Mouse (Mus musculus): ENCODE measurements around the gene Pld2. TPM values are rescaled to one million over a fixed set of nuclear protein-coding genes. Genes with fewer than 3 reads are reported as not detected.
A peak's percentile ranks its signal among the peaks of the same experiment; 100 is the strongest.
"Not testable (repeated sequence)": the region's sequence is repeated elsewhere in the genome, so short reads cannot be mapped to it uniquely, and the experiment has no call there.

The Pld2 gene
- polyA plus RNA-seq, 1 experiment from 2014 or later: 18.1 TPM

- no peaks in the 10 kb centered on the region for H3K27me3 ChIP-seq (replicated peaks)
- H3K36me3 ChIP-seq: no peaks in the 10 kb centered on the region
- no peaks in the 10 kb centered on the region for H3K9me3 ChIP-seq (replicated peaks)
- H3K4me1 ChIP-seq: peaks cover 49% of the 10 kb centered on the region
- peak within 1 kb of the TSS; percentile 94 for H3K4me3 ChIP-seq (replicated peaks)
- peak within 1 kb of the TSS; percentile 87 for H3K27ac ChIP-seq (replicated peaks)
- peak within 1 kb of the TSS; percentile 78 for H3K4me2 ChIP-seq
- WGBS: under 1% methylated on average over 34 of the region's 57 CpGs
- peak within 1 kb of the TSS; percentile 95 for H3K9ac ChIP-seq (replicated peaks)
- ATAC-seq (ENCODE audit: low FRiP score): peak; percentile 91
Measured at GRCm38 (mm10) chr11:70562287-70562994, 22.6 kb downstream of the Pld2 start, which contains the start of gene Mink1. Gene Mink1, plus strand, starts transcription at chr11:70562881.

- peak; percentile 37 for ATAC-seq (ENCODE audit: low FRiP score)
- WGBS: under 1% methylated on average over 21 of the region's 31 CpGs
- H3K27me3 ChIP-seq (replicated peaks): no peaks in the 10 kb centered on the region
- H3K4me1 ChIP-seq: peaks cover 49% of the 10 kb centered on the region
- peak overlapping the region; percentile 94 for H3K4me3 ChIP-seq (replicated peaks)
- peak overlapping the region; percentile 95 for H3K9ac ChIP-seq (replicated peaks)
- peak overlapping the region; percentile 87 for H3K27ac ChIP-seq (replicated peaks)
- H3K36me3 ChIP-seq: no peaks in the 10 kb centered on the region
- H3K9me3 ChIP-seq (replicated peaks): no peaks in the 10 kb centered on the region
- H3K4me2 ChIP-seq: peak overlapping the region; percentile 78
Measured at GRCm38 (mm10) chr11:70562995-70563469, 23.2 kb downstream of the Pld2 start.

DNA sequence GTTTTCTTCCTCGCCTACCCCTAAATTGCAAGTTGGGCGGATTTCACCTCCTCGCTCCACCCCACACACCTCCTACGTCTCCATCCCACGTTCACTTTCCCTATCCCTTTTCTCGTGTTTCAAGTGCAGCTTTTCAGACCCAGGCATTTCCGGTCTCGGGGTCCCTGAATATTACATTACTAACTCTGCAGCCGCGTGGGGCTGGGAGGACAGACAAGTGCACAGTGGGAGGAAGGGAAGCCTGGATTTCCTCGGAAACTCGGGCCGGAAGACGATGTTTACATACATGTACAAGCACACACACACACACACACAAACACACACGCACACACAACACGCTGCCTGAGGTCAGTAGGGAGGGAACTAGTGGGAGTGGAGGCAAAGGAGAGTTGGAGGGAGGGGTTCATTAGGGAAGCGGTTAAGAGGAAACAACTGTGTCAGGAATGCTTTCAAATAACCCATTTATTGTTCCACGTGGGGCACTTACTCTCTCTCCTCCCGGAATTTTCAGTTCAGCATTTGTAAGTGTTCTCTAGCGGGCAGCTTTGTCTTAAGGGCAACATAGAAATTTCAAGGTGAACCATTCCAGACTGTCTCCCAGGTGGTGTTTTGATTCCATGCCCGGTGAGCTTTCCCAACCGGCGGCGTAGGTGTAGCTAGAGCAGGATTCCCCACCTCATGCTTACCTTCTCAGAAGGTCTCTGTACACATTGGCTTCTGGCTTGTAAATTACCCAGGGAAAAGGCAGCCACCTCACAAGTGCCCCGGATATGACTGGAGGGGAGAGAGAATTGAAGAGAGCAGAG lies 23.8 kb downstream of the Pld2 start:
- peak overlapping the region; percentile 78 for H3K4me2 ChIP-seq

DNA sequence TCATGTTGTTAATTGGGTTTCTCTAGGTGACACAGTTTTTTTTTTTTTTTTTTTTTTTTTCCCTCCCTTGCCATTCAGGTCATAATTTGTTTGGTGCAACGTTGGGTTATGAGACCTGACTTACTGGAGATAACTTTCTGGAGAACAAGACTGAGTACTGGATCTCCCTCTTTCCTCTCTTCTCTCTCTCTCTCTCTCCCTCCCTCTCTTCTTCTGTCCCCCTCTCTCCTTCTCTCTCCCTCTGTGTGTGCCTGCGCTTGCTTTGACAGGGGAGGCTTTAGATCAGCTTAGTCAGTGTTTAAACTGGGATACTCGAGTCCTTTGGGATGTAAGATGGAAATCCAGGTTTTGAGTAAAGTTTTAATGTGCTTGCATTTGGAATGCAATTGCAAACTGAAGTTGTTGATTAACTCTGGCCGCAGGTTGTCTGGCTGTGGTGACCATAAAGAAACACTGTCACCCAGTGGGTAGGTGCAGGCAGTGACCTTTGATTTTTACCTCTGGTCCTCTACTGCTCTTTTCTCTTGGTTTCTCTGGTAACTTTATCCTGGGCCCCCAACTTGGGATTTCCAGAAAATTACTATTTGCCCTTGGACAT lies 24.5 kb downstream of the Pld2 start:
- 26% methylated on average over 4 of the region's 4 CpGs for WGBS
- Histone ChIP-seq H3K4me2 (peak overlapping the region; percentile 78), H3K9me3 (replicated peaks) (no peaks in the 10 kb centered on the region), H3K9ac (replicated peaks) (peak overlapping the region; percentile 95; the same call in 1 of the 2 replicates), H3K4me3 (replicated peaks) (peak overlapping the region; percentile 94), H3K27me3 (replicated peaks) (no peaks in the 10 kb centered on the region), H3K27ac (replicated peaks) (no peak overlapping the region), H3K36me3 (no peaks in the 10 kb centered on the region), H3K4me1 (peaks cover 49% of the 10 kb centered on the region)
- no peak for ATAC-seq (ENCODE audit: low FRiP score)

More for the DNA sequence above, 23.8 kb downstream of the Pld2 start:
- Histone ChIP-seq H3K4me1 (peaks cover 49% of the 10 kb centered on the region), H3K9me3 (replicated peaks) (no peaks in the 10 kb centered on the region), H3K27me3 (replicated peaks) (no peaks in the 10 kb centered on the region), H3K4me3 (replicated peaks) (peak overlapping the region; percentile 94), H3K27ac (replicated peaks) (peak overlapping the region; percentile 87), H3K9ac (replicated peaks) (peak overlapping the region; percentile 95), H3K36me3 (no peaks in the 10 kb centered on the region)
- under 1% methylated on average over 25 of the region's 25 CpGs for WGBS
- ATAC-seq (ENCODE audit: low FRiP score): no peak

GRCm38 (mm10) chr11:70566586-70566985 lies 26.7 kb downstream of the Pld2 start:
- Histone ChIP-seq H3K36me3 (no peaks in the 10 kb centered on the region), H3K27me3 (replicated peaks) (no peaks in the 10 kb centered on the region), H3K4me2 (no peak overlapping the region), H3K9me3 (replicated peaks) (no peaks in the 10 kb centered on the region), H3K9ac (replicated peaks) (no peak overlapping the region), H3K4me1 (peaks cover 48% of the 10 kb centered on the region), H3K27ac (replicated peaks) (no peak overlapping the region), H3K4me3 (replicated peaks) (no peak overlapping the region)
- WGBS: 27% methylated on average over 7 of the region's 7 CpGs
- ATAC-seq (ENCODE audit: low FRiP score): no peak

DNA sequence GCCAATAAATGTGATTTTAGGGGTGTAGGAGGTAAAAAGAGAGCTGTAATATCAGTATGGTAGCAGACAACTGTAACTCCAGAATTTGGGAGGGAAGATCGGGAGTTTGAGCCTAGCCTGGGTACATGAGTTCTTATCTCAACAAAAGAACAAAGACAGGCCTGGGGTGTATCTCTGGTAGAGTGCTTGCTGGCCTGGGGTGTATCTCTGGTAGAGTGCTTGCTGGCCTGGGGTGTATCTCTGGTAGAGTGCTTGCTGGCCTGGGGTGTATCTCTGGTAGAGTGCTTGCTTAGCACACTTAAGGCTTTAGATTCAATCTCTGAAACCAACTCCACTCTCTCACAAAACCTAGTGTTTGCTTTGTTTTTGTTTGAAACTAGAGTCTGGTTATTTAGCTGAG lies 30.8 kb downstream of the Pld2 start:
- H3K9ac ChIP-seq (replicated peaks); ATAC-seq (ENCODE audit: low FRiP score); H3K4me3 ChIP-seq (replicated peaks); H3K27me3 ChIP-seq (replicated peaks); H3K4me2 ChIP-seq; H3K36me3 ChIP-seq; H3K9me3 ChIP-seq (replicated peaks); H3K27ac ChIP-seq (replicated peaks): not testable (repeated sequence)
- WGBS: 92% methylated on average over 1 of the region's 1 CpGs
- peaks cover 36% of the 10 kb centered on the region for H3K4me1 ChIP-seq

- H3K36me3 ChIP-seq: no peaks in the 10 kb centered on the region
Measured at GRCm38 (mm10) chr11:70571641-70572040, 31.8 kb downstream of the Pld2 start.

DNA sequence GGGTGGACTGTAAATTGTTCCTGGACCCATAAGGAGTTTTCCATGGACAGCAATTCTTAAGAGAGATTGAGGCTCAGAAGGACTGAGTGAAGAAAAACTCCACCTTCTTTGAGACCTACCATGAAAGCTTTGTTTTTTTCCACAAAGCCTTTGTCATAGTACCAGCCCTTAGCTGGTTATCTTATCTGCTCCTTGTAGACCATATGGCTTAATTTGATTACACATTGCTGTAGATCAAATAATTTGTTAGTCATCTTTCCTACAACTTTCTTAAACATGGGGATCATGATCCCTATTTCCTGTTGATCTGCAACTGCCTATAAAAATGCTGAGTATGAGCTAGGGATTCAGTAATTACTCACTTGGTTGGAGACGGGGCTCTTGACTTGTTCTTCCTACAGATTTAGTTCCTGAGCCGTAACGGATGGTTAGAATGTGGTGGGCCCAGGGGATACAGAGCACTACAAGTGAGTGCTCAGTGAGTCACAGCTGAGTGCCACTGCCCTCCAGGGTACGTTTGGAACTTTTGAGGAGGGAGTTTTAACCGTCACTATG lies 32.6 kb downstream of the Pld2 start:
- no peak for ATAC-seq (ENCODE audit: low FRiP score)
- Histone ChIP-seq H3K36me3 (no peaks in the 10 kb centered on the region), H3K4me3 (replicated peaks) (no peak overlapping the region), H3K9ac (replicated peaks) (no peak overlapping the region), H3K9me3 (replicated peaks) (no peaks in the 10 kb centered on the region), H3K4me1 (peaks cover 21% of the 10 kb centered on the region), H3K27me3 (replicated peaks) (no peaks in the 10 kb centered on the region), H3K27ac (replicated peaks) (no peak overlapping the region), H3K4me2 (no peak overlapping the region)
- WGBS: 55% methylated on average over 5 of the region's 5 CpGs

More at GRCm38 (mm10) chr11:70571641-70572040, 31.8 kb downstream of the Pld2 start:
- no peak overlapping the region for H3K9ac ChIP-seq (replicated peaks)
- H3K27me3 ChIP-seq (replicated peaks): no peaks in the 10 kb centered on the region
- H3K27ac ChIP-seq (replicated peaks): no peak overlapping the region
- H3K4me3 ChIP-seq (replicated peaks): no peak overlapping the region
- no peak for ATAC-seq (ENCODE audit: low FRiP score)
- WGBS: 88% methylated on average over 1 of the region's 1 CpGs
- H3K4me2 ChIP-seq: no peak overlapping the region
- H3K9me3 ChIP-seq (replicated peaks): no peaks in the 10 kb centered on the region
- H3K4me1 ChIP-seq: peaks cover 26% of the 10 kb centered on the region

DNA sequence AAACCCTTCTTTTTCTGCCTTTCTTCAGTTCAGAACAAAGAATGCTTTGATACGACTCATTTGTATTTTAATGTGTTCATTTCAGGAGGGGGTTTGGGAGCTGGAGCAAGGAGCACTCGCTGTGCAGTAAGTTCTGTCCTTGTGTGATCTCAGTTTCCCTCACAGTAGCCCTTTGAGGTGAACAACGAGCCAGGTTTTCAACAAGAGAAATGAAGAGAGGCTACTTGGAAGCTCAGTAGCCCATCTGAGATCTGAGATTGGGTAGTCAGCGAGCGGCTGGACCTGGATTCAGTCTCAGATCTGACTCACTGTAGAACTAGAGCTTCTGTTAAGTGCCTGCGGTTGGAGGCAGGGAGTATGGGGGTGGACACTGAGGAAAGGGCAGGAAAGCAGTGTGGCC lies 34.0 kb downstream of the Pld2 start:
- Histone ChIP-seq H3K36me3 (no peaks in the 10 kb centered on the region), H3K4me1 (peaks cover 36% of the 10 kb centered on the region), H3K9ac (replicated peaks) (no peak overlapping the region), H3K27ac (replicated peaks) (peak overlapping the region; percentile 56), H3K9me3 (replicated peaks) (no peaks in the 10 kb centered on the region), H3K4me3 (replicated peaks) (no peak overlapping the region), H3K4me2 (peak overlapping the region; percentile 3; the same call in 1 of the 2 replicates), H3K27me3 (replicated peaks) (no peaks in the 10 kb centered on the region)
- ATAC-seq (ENCODE audit: low FRiP score): no peak
- WGBS: 43% methylated on average over 6 of the region's 6 CpGs

DNA sequence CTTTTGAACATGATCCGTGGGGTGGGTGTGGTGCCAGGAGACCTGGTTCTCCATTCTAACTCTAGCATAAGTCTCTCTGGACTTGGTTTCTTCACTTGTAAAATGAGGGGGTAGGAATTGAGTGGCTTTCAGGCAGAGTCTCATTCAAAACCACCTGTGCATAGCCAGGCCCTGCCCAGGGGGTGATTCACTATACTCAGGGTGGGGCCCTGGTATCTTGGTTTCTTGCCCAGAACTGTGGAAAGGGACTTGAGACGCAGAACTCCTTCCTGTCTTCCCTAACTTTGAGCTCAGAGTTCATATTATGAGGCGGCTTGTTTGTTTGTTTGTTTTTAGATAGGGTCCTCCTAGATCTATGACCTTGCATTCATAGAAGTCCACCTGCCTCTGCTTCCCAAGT lies 37.3 kb downstream of the Pld2 start:
- Histone ChIP-seq H3K9ac (replicated peaks) (no peak overlapping the region), H3K9me3 (replicated peaks) (no peaks in the 10 kb centered on the region), H3K4me1 (peaks cover 54% of the 10 kb centered on the region), H3K27me3 (replicated peaks) (no peaks in the 10 kb centered on the region), H3K27ac (replicated peaks) (no peak overlapping the region), H3K36me3 (no peaks in the 10 kb centered on the region), H3K4me2 (no peak overlapping the region), H3K4me3 (replicated peaks) (no peak overlapping the region)
- ATAC-seq (ENCODE audit: low FRiP score): no peak
- 83% methylated on average over 3 of the region's 3 CpGs for WGBS

DNA sequence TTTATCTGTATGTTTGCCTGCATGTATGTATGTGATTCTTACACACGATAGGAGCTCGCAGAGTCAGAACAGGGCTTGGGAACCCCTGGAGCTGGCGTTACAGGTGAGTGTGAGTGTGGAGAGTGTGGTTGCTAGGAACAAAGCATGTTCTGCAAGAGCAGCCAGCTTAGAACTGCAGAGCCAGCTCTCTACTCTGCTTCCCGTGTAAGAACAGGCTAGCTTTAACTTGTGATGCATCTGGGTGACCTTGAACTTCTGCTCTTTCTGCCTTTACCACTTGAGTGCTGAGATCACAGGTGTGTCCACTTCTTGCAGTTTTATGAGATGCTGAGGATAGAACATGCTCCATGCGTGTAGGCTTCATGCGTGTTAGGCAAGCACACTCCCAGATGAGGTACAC lies 39.1 kb downstream of the Pld2 start:
- 90% methylated on average over 6 of the region's 6 CpGs for WGBS
- ATAC-seq (ENCODE audit: low FRiP score): no peak
- no peaks in the 10 kb centered on the region for H3K36me3 ChIP-seq
- H3K9ac ChIP-seq (replicated peaks): no peak overlapping the region
- H3K4me3 ChIP-seq (replicated peaks): no peak overlapping the region
- no peak overlapping the region for H3K4me2 ChIP-seq
- peaks cover 55% of the 10 kb centered on the region for H3K4me1 ChIP-seq
- no peak overlapping the region for H3K27ac ChIP-seq (replicated peaks)
- H3K27me3 ChIP-seq (replicated peaks): no peaks in the 10 kb centered on the region
- H3K9me3 ChIP-seq (replicated peaks): no peaks in the 10 kb centered on the region
